In genomic region chr15:96769751-96770150, GRCm38 (mm10) we compare ENCODE assay signal across 19 mouse cellular contexts.
DNase-seq lines count a peak whose midpoint lies in the region; ATAC-seq lines count a peak whose summit lies in the region.
"Had no signal": no experiment of that assay in that cellular context is flagged by ENCODE, and none has a peak within 500 bp of the region (broad histone marks: within the 10 kb centered on the region; RNA-seq: fewer than 3 reads in every experiment).

No protein-coding gene starts in this region.

- no peak overlapping the region for H3K9ac ChIP-seq in kidney, embryonic 15.5 days
- H3K9ac ChIP-seq: forebrain, embryonic 15.5 days; hindbrain, embryonic 13.5 days; intestine, embryonic 15.5 days; liver, embryonic 12.5 days; lung, embryonic 14.5 days had no signal

- WGBS in kidney, embryonic 15.5 days: 69% methylated on average over 11 of the region's 11 CpGs

- no peak for ATAC-seq in kidney, embryonic 15.5 days (replicated peaks; ENCODE audit: low FRiP score)
- ATAC-seq in granulocyte monocyte progenitor cell, adult 5-6 weeks (replicated peaks; ENCODE audit: poor library complexity, severe bottlenecking): no peak
- ATAC-seq: forebrain, embryonic 15.5 days; liver, embryonic 12.5 days; midbrain, embryonic 16.5 days had no signal

- peak overlapping the region; percentile 57 for H3K27ac ChIP-seq in kidney, embryonic 15.5 days
- H3K27ac ChIP-seq: forebrain, embryonic 15.5 days; hindbrain, embryonic 13.5 days; intestine, embryonic 15.5 days; liver, embryonic 12.5 days had no signal

- peak; percentile 32 for DNase-seq in adrenal gland, postnatal 10 days
- no peak for DNase-seq in adrenal gland, postnatal 25 days
- DNase-seq in kidney, adult 8-10 months: no peak
- peak; percentile 37 for DNase-seq in urinary bladder, postnatal 14 days (ENCODE audit: low spot score)
- DNase-seq in urinary bladder, adult 2 months (ENCODE audit: low spot score): no peak
- DNase-seq in left cerebral cortex, postnatal 14 days (ENCODE audit: low spot score in 2 of 2): no peak
- DNase-seq: adrenal gland, adult 8-10 months; cerebellum, adult 8-10 months; gastrocnemius, postnatal 36 days; lung, embryonic 14.5 days; right cerebral cortex, adult 18-20 months had no signal

- H3K9me3 ChIP-seq in kidney, embryonic 15.5 days (replicated peaks): no peaks in the 10 kb centered on the region
- H3K9me3 ChIP-seq: forebrain, embryonic 15.5 days; hindbrain, embryonic 13.5 days; intestine, embryonic 15.5 days; liver, embryonic 12.5 days had no signal

- H3K4me2 ChIP-seq in kidney, embryonic 15.5 days: no peak overlapping the region
- H3K4me2 ChIP-seq: forebrain, embryonic 15.5 days; hindbrain, embryonic 13.5 days; intestine, embryonic 15.5 days; liver, embryonic 12.5 days; lung, embryonic 14.5 days had no signal

- peaks cover 36% of the 10 kb centered on the region for H3K4me1 ChIP-seq in kidney, embryonic 15.5 days
- H3K4me1 ChIP-seq: forebrain, embryonic 15.5 days; liver, embryonic 12.5 days had no signal

- H3K36me3 ChIP-seq in kidney, embryonic 15.5 days: no peaks in the 10 kb centered on the region
- H3K36me3 ChIP-seq: forebrain, embryonic 15.5 days; hindbrain, embryonic 13.5 days; intestine, embryonic 15.5 days; liver, embryonic 12.5 days had no signal

- H3K27me3 ChIP-seq in kidney, embryonic 15.5 days: no peaks in the 10 kb centered on the region
- H3K27me3 ChIP-seq: CH12.LX; forebrain, embryonic 15.5 days; hindbrain, embryonic 13.5 days; intestine, embryonic 15.5 days; liver, embryonic 12.5 days had no signal

- intact Hi-C loops in left cerebral cortex, postnatal 14 days (cut with DNase I): no loop called here

- H3K4me3 ChIP-seq in kidney, embryonic 15.5 days (replicated peaks): no peak overlapping the region
- H3K4me3 ChIP-seq: forebrain, embryonic 15.5 days; hindbrain, embryonic 13.5 days; intestine, embryonic 15.5 days; liver, embryonic 12.5 days had no signal

Comparison
In these comparisons a context has a peak if more than half of its experiments do, and no peak if none do; other contexts are left out.
1. DNase-seq: peak in adrenal gland, postnatal 10 days (single experiment) and urinary bladder, postnatal 14 days (single experiment); none in adrenal gland, postnatal 25 days (single experiment), kidney, adult 8-10 months (0 of 2), urinary bladder, adult 2 months (single experiment) and left cerebral cortex, postnatal 14 days (0 of 2).